Mouse (Mus musculus) heart, postnatal 0 days (tissue): ENCODE data around the gene Rexo1. TPM values are rescaled to one million over a fixed set of nuclear protein-coding genes. Genes with fewer than 3 reads are reported as not detected.

Experiments used
- ATAC-seq: fragments of 200-750 bp; cut with Nextera tagmentation; 2 replicates; pipeline ENCODE4 v1.8.0; 2017; ENCODE audit warnings: low read depth, moderate number of reproducible peaks, moderate library complexity; ENCODE audit not compliant: insufficient read depth
- DNase-seq: peaks from one replicate; pipeline ENCODE4 v3.0.0-alpha.2; 2016; ENCODE audit warnings: low spot score
- H3K27ac ChIP-seq: fragments of 300-500 bp; sonication (generic); 2 replicates; pipeline ENCODE4 v1.5.1; 2014; ENCODE audit warnings: low read depth, mild to moderate bottlenecking
- H3K27me3 ChIP-seq: fragments of 300-500 bp; sonication (generic); 2 replicates; pipeline ENCODE4 v1.6.1; 2014; ENCODE audit warnings: low read length, mixed read lengths; ENCODE audit not compliant: control insufficient read depth, insufficient read depth
- H3K36me3 ChIP-seq: fragments of 300-500 bp; sonication (generic); replicated peaks from 2 replicates; pipeline ENCODE4 v1.6.1; 2014; ENCODE audit warnings: low read length, mixed read lengths; ENCODE audit not compliant: control insufficient read depth, insufficient read depth
- H3K4me1 ChIP-seq: fragments of 300-500 bp; sonication (generic); 2 replicates; pipeline ENCODE4 v1.6.1; 2014; ENCODE audit warnings: antibody characterized with exemption; ENCODE audit not compliant: control insufficient read depth, insufficient read depth
- H3K4me2 ChIP-seq: fragments of 300-500 bp; sonication (generic); 2 replicates; pipeline ENCODE4 v1.6.1; 2014; ENCODE audit warnings: low read depth, mild to moderate bottlenecking, low read length, moderate library complexity
- H3K4me3 ChIP-seq: fragments of 300-500 bp; sonication (generic); 2 replicates; pipeline ENCODE4 v1.5.1; 2014; ENCODE audit warnings: low read depth, low read length
- H3K9ac ChIP-seq: fragments of 300-500 bp; sonication (generic); replicated peaks from 2 replicates; pipeline ENCODE4 v1.6.1; 2014; ENCODE audit warnings: low read depth, low read length, mixed read lengths
- H3K9me3 ChIP-seq: fragments of 300-500 bp; sonication (generic); replicated peaks from 2 replicates; pipeline ENCODE4 v1.6.1; 2016; ENCODE audit warnings: low read length; ENCODE audit not compliant: control insufficient read depth
- CTCF ChIP-seq: IDR thresholded peaks from 2 replicates; pipeline ENCODE4 v1.5.1; 2016; ENCODE audit warnings: antibody characterized with exemption, control low read depth, low read depth
- EP300 ChIP-seq: IDR thresholded peaks from 2 replicates; pipeline ENCODE4 v1.6.1; 2016; ENCODE audit warnings: antibody characterized with exemption, low read depth
- WGBS: fragments of 180-500 bp; shearing (Covaris S2); extraction: QIAGEN DNeasy Blood & Tissue Kit; methylation state at CpG from one replicate; pipeline ENCODE4 v1.1.7; 2014; 5-methylcytosine and 5-hydroxymethylcytosine counted together
- polyA plus RNA-seq: library from polyadenylated mRNA; unstranded; fragments of >200 nt; fragmentation: Nextera tagmentation; extraction: Ambion mirVana; gene quantifications from 2 replicates; pipeline ENCODE4 v1.2.1, GENCODE M21; 2015
- total RNA-seq: library from RNA; depleted of rRNA; stranded (reverse); fragments of >200 nt; gene quantifications from 2 replicates; pipeline ENCODE4 v1.2.3, GENCODE M21; 2014; ENCODE audit warnings: low replicate concordance

Rexo1 gene
- total and polyA plus RNA-seq, 2 experiments from 2014 or later = 7.6 to 13.1 TPM

- Histone ChIP-seq H3K36me3 (peaks cover 5% of the 10 kb centered on the region), H3K4me2 (peak overlapping the region; percentile 46), H3K4me3 (peak overlapping the region; percentile 23), H3K9ac (peak overlapping the region; percentile 30; the same call in 1 of the 2 replicates), H3K27me3 (no peaks in the 10 kb centered on the region), H3K9me3 (no peaks in the 10 kb centered on the region), H3K27ac (peak overlapping the region; percentile 81), H3K4me1 (peaks cover 24% of the 10 kb centered on the region)
- no peak for ATAC-seq
- no peak for DNase-seq
- 88% methylated on average over 43 of the region's 51 CpGs for WGBS
- TF ChIP-seq EP300 (no peak), CTCF (no peak)
These were observed 25.3 kb upstream of the Rexo1 start for GRCm38 (mm10) chr10:80586407-80587304.

GRCm38 (mm10) chr10:80585581-80585980 is 24.2 kb upstream of the Rexo1 start:
- H3K36me3 ChIP-seq = peaks cover 5% of the 10 kb centered on the region

GRCm38 (mm10) chr10:80584642-80585552 is 23.5 kb upstream of the Rexo1 start:
- DNase-seq = no peak
- ATAC-seq = no peak
- no peaks in the 10 kb centered on the region for H3K27me3 ChIP-seq
- TF ChIP-seq CTCF (no peak), EP300 (no peak)
- H3K27ac ChIP-seq = peak overlapping the region; percentile 30; the same call in 1 of the 2 replicates
- H3K4me1 ChIP-seq = peaks cover 24% of the 10 kb centered on the region
- H3K4me2 ChIP-seq = peak overlapping the region; percentile 46
- no peak overlapping the region for H3K4me3 ChIP-seq
- no peaks in the 10 kb centered on the region for H3K9me3 ChIP-seq
- peaks cover 5% of the 10 kb centered on the region for H3K36me3 ChIP-seq
- WGBS = 60% methylated on average over 12 of the region's 12 CpGs
- H3K9ac ChIP-seq = 0 out of 2 replicates have a peak overlapping the region, but pooled peaks have one; percentile 10

More at GRCm38 (mm10) chr10:80585581-80585980, 24.2 kb upstream of the Rexo1 start:
- no peak for TF ChIP-seq CTCF
- TF ChIP-seq EP300 = no peak
- Histone ChIP-seq H3K27me3 (no peaks in the 10 kb centered on the region), H3K9me3 (no peaks in the 10 kb centered on the region), H3K4me2 (peak overlapping the region; percentile 46), H3K27ac (no peak overlapping the region), H3K4me3 (no peak overlapping the region), H3K9ac (no peak overlapping the region), H3K4me1 (peaks cover 24% of the 10 kb centered on the region)
- DNase-seq (no peak), ATAC-seq (no peak)
- WGBS = 85% methylated on average over 8 of the region's 8 CpGs

GRCm38 (mm10) chr10:80584045-80584488 is 22.7 kb upstream of the Rexo1 start:
- DNase-seq = no peak
- H3K27me3 ChIP-seq = no peaks in the 10 kb centered on the region
- no peak for TF ChIP-seq CTCF
- TF ChIP-seq EP300 = no peak
- H3K9me3 ChIP-seq = no peaks in the 10 kb centered on the region
- H3K9ac ChIP-seq = 0 out of 2 replicates have a peak overlapping the region, but pooled peaks have one; percentile 10
- H3K4me3 ChIP-seq = no peak overlapping the region
- WGBS = 41% methylated on average over 12 of the region's 12 CpGs
- H3K36me3 ChIP-seq = peaks cover 5% of the 10 kb centered on the region
- ATAC-seq = no peak
- 0 out of 2 replicates have a peak overlapping the region, but pooled peaks have one; percentile 30 for H3K27ac ChIP-seq
- H3K4me1 ChIP-seq = peaks cover 18% of the 10 kb centered on the region
- H3K4me2 ChIP-seq = no peak overlapping the region

GRCm38 (mm10) chr10:80583047-80583446 is 21.7 kb upstream of the Rexo1 start:
- Histone ChIP-seq H3K27ac (no peak overlapping the region), H3K9ac (no peak overlapping the region), H3K4me2 (no peak overlapping the region), H3K4me1 (0 out of 2 replicates have a peak, but pooled peaks cover 8% of the 10 kb centered on the region), H3K4me3 (no peak overlapping the region), H3K27me3 (no peaks in the 10 kb centered on the region), H3K9me3 (no peaks in the 10 kb centered on the region), H3K36me3 (peaks cover 5% of the 10 kb centered on the region)
- no peak for DNase-seq
- 83% methylated on average over 5 of the region's 5 CpGs for WGBS
- no peak for ATAC-seq
- TF ChIP-seq CTCF (no peak), EP300 (no peak)
